Mouse (Mus musculus) hematopoietic multipotent progenitor cell, adult 10-12 weeks (in vitro differentiated cells): ENCODE measurements around the gene Ccnh. TPM values are rescaled to one million over a fixed set of nuclear protein-coding genes. Genes with fewer than 3 reads are reported as not detected.

ENCODE experiments used
- polyA plus RNA-seq: library from polyadenylated mRNA; stranded (reverse); fragments of >175 nt; gene quantifications from 2 replicates; pipeline ENCODE4 v1.2.3, GENCODE M21; 2012; ENCODE audit warnings: low replicate concordance

Ccnh gene
- polyA plus RNA-seq = 6.4 and 15.9 TPM in 2 replicates

GRCm38 (mm10) chr13:85188903-85189643 lies at the start of gene Ccnh:
Gene Ccnh, plus strand, starts transcription at chr13:85189408.

Other genes with a start within 250 kb of the Ccnh start
- gene Rasa1, start 99.7 kb downstream of the Ccnh start, polyA plus RNA-seq = 6.3 and 8.8 TPM in 2 replicates